Mouse (Mus musculus) kidney, embryonic 15.5 days (tissue): ENCODE data around the gene Car6. TPM values are rescaled to one million over a fixed set of nuclear protein-coding genes. Genes with fewer than 3 reads are reported as not detected.
A peak's percentile ranks its signal among the peaks of the same experiment; 100 is the strongest.

Experiments
- ATAC-seq: fragments of 200-750 bp; cut with Nextera tagmentation; replicated peaks from 2 replicates; pipeline ENCODE4 v1.8.0; 2017; ENCODE audit warnings: moderate TSS enrichment; ENCODE audit not compliant: low FRiP score
- H3K27ac ChIP-seq: fragments of 300-500 bp; sonication (generic); 2 replicates; pipeline ENCODE4 v1.5.1; 2015; ENCODE audit warnings: mild to moderate bottlenecking, inconsistent platforms
- H3K27me3 ChIP-seq: fragments of 300-500 bp; sonication (generic); 2 replicates; pipeline ENCODE4 v1.6.1; 2015; ENCODE audit warnings: inconsistent platforms
- H3K36me3 ChIP-seq: fragments of 300-500 bp; sonication (generic); 2 replicates; pipeline ENCODE4 v1.6.1; 2015; ENCODE audit warnings: inconsistent platforms
- H3K4me1 ChIP-seq: fragments of 300-500 bp; sonication (generic); 2 replicates; pipeline ENCODE4 v1.6.1; 2015; ENCODE audit warnings: inconsistent platforms
- H3K4me2 ChIP-seq: fragments of 300-500 bp; sonication (generic); 2 replicates; pipeline ENCODE4 v1.6.1; 2015; ENCODE audit warnings: moderate library complexity, mild to moderate bottlenecking, inconsistent platforms
- H3K4me3 ChIP-seq: fragments of 300-500 bp; sonication (generic); replicated peaks from 2 replicates; pipeline ENCODE4 v1.5.1; 2015; ENCODE audit warnings: mild to moderate bottlenecking, inconsistent platforms
- H3K9ac ChIP-seq: fragments of 300-500 bp; sonication (generic); 2 replicates; pipeline ENCODE4 v1.6.1; 2015; ENCODE audit warnings: mild to moderate bottlenecking, inconsistent platforms
- H3K9me3 ChIP-seq: fragments of 300-500 bp; sonication (generic); replicated peaks from 2 replicates; pipeline ENCODE4 v1.6.1; 2016; ENCODE audit warnings: inconsistent platforms
- WGBS: fragments of 180-500 bp; shearing (Covaris S2); methylation state at CpG from one replicate; pipeline ENCODE4 v1.1.7; 2015; ENCODE audit warnings: mixed read lengths; 5-methylcytosine and 5-hydroxymethylcytosine counted together
- polyA plus RNA-seq: library from polyadenylated mRNA; unstranded; fragments of >200 nt; fragmentation: Nextera tagmentation; extraction: Ambion mirVana; gene quantifications from 2 replicates; pipeline ENCODE4 v1.2.1, GENCODE M21; 2015

Gene Car6
- polyA plus RNA-seq, 1 experiment from 2014 or later: not detected

DNA sequence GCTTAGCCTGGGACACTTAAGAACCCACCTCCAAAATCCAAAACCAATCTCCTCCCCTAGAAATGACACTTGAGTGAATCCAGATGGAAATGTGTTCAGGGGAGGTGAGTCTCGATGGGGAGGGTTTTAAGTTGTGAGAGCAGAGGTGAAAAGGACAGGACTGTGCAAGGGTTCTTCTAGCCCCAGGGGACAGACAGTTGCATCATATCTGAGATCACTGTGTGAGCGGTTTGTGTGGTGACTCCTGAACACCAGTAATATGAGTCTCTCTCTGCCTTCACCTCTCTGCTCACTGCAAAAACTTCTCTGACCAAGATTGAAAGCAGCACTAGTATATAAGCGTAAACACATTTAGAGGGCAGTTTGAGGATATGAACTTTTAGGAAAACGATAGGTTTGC is 54.8 kb downstream of the Car6 start:
- no peaks in the 10 kb centered on the region for H3K27me3 ChIP-seq
- H3K27ac ChIP-seq: no peak overlapping the region
- H3K9me3 ChIP-seq: no peaks in the 10 kb centered on the region
- no peaks in the 10 kb centered on the region for H3K36me3 ChIP-seq
- ATAC-seq: no peak
- H3K4me1 ChIP-seq: no peaks in the 10 kb centered on the region
- no peak overlapping the region for H3K4me3 ChIP-seq
- no peak overlapping the region for H3K4me2 ChIP-seq
- no peak overlapping the region for H3K9ac ChIP-seq
- WGBS: 64% methylated on average over 4 of the region's 4 CpGs

DNA sequence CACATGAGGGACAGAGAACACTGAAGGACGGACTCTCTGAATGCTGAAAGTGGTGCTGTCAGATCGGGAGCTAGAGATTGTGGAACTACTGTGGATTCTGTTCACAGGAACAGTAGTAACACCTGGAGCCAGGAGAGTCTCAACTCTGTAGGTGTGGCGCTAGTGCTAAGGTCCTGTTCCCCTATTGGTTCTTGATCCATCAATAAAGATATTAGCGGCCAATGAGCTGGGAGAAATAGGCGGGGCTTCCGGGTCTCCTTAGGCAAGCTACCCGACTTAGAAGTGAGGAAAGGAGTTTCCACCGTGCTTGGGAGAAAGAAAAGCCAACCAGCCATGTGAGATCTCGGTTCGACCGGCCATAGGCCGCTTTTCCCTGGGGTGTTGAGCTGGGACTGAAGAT is 56.9 kb downstream of the Car6 start:
- 25% methylated on average over 12 of the region's 12 CpGs for WGBS
- Histone ChIP-seq H3K4me3 (no peak overlapping the region), H3K27me3 (no peaks in the 10 kb centered on the region), H3K9me3 (no peaks in the 10 kb centered on the region), H3K4me2 (no peak overlapping the region), H3K4me1 (peaks cover 3% of the 10 kb centered on the region), H3K36me3 (no peaks in the 10 kb centered on the region), H3K27ac (no peak overlapping the region), H3K9ac (no peak overlapping the region)
- no peak for ATAC-seq

DNA sequence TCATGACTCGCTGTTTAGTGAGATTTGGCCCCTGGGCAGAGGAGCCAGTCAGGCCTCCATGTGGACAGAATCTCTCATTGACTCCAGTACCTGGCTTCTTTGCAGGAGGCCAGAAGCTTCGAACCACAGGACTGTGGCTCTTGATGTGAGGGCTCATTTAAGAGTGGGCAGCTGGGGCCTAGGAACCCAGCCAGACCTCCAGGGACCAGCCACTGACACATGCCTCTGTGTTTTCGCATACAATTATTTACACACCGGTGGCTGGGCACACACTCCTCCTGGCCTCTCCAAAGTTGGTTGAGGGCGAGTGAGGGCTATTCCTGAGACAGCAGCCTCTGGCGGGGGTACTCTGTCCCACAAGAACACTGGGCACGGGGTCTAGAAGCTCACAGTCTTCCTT is 60.8 kb downstream of the Car6 start:
- WGBS: 83% methylated on average over 7 of the region's 7 CpGs
- ATAC-seq: no peak
- Histone ChIP-seq H3K4me1 (peaks cover 21% of the 10 kb centered on the region), H3K9ac (no peak overlapping the region), H3K36me3 (no peaks in the 10 kb centered on the region), H3K27me3 (no peaks in the 10 kb centered on the region), H3K4me2 (no peak overlapping the region), H3K9me3 (no peaks in the 10 kb centered on the region), H3K27ac (no peak overlapping the region), H3K4me3 (no peak overlapping the region)

DNA sequence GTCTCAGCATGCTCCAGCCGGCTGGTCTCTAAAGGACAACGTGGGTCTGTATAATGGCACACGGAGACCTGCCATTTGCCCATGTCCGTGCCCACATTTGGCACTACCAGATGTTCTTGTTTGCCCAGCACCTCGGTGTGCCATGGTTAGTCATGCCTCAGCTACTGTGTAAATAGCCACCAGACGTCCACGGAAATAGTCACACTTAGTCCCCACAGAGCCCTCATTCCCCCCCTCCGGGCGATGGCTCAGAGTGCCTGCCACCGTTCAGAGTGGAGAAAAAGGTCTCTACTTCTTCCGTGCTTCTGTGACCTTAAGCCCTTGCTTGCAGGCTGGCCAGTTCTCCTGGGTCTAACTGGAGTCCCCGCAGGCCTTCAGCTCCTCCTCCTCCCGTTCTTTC is 62.0 kb downstream of the Car6 start:
- ATAC-seq: no peak
- H3K36me3 ChIP-seq: no peaks in the 10 kb centered on the region
- H3K9me3 ChIP-seq: no peaks in the 10 kb centered on the region
- WGBS: 52% methylated on average over 13 of the region's 13 CpGs
- H3K4me2 ChIP-seq: no peak overlapping the region
- H3K4me1 ChIP-seq: peaks cover 21% of the 10 kb centered on the region
- no peak overlapping the region for H3K9ac ChIP-seq
- no peaks in the 10 kb centered on the region for H3K27me3 ChIP-seq
- H3K4me3 ChIP-seq: no peak overlapping the region
- H3K27ac ChIP-seq: no peak overlapping the region

DNA sequence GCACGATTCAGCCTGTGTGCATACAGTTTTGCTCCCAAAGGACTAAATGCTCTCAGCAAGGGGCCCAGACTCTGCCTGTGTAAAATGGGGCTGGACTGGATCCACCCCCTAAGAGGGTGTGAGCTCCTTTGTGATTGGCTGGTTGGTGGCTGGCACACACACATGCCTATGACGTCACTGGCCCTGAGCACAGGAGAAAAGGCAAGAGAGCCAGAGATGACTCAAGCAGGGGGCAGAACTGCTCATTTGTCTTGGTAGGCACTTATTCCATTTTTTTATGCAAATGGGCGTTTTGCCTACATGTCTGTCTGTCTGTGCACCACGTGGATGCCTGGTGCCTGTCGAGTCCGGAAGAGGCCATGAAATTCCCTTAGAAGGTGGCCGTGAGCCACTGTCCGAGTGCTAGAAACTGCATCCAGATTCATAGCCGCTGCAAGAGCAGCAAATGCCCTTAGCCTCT is 63.0 kb downstream of the Car6 start:
- Histone ChIP-seq H3K4me1 (peaks cover 31% of the 10 kb centered on the region), H3K4me3 (peak overlapping the region; percentile 24), H3K36me3 (no peaks in the 10 kb centered on the region), H3K27me3 (no peaks in the 10 kb centered on the region), H3K27ac (no peak overlapping the region), H3K9me3 (no peaks in the 10 kb centered on the region), H3K4me2 (peak overlapping the region; percentile 48), H3K9ac (no peak overlapping the region)
- peak; percentile 61 for ATAC-seq
- WGBS: 24% methylated on average over 9 of the region's 9 CpGs

DNA sequence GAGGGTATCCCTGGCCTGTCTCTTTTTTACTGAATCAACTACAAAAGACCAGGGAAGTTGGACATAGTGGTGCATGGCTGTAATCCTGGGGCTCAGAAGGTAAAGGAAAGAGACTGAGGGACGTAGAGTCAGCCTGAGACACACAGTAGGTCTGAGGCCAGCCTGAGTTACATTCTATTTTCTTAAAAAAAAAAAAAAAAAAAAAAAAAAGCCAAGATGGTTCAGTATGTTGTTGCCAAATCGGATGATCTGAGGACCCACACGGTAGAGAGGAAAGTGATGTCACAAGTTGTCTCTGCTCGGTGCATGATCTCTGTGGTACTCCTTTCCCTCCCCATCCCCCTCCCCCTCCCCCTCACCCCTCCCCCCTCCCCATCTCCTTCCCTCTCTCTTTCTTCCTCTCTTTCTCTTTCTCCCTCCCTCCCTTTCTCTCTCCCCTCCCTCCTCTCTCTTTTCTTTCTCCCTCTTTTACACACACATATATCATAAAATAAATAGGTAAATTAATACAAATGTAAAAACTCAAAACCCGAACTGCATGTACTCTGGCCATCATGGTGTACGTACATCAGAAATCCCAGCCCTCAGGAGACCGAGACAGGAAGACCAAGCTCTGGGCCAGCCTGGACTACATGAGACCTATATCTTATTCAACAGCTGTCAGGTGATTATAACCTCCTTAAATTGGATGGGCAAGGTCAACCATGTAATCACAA is 63.6 kb downstream of the Car6 start:
- Histone ChIP-seq H3K4me2 (no peak overlapping the region), H3K9ac (no peak overlapping the region), H3K9me3 (no peaks in the 10 kb centered on the region), H3K4me1 (peaks cover 37% of the 10 kb centered on the region), H3K27ac (no peak overlapping the region), H3K36me3 (no peaks in the 10 kb centered on the region), H3K27me3 (no peaks in the 10 kb centered on the region), H3K4me3 (no peak overlapping the region)
- ATAC-seq: no peak
- 84% methylated on average over 7 of the region's 7 CpGs for WGBS

Other genes with a start within 250 kb of the Car6 start
- gene Spsb1, start 246.3 kb downstream of the Car6 start, polyA plus RNA-seq: 11.7 and 12.7 TPM in 2 replicates
- 17.8 and 18.5 TPM in 2 replicates for gene H6pd, start 192.3 kb downstream of the Car6 start, polyA plus RNA-seq
- gene Gpr157, start 114.0 kb downstream of the Car6 start, polyA plus RNA-seq: 0.51 and 0.53 TPM in 2 replicates
- 1.6 and 2.7 TPM in 2 replicates for gene Slc2a5, start 82.0 kb downstream of the Car6 start, polyA plus RNA-seq
- gene Slc2a7, start 52.4 kb downstream of the Car6 start, polyA plus RNA-seq: not detected in 2 replicates
- 1,865 and 1,947 TPM in 2 replicates for gene Eno1, start 35.4 kb upstream of the Car6 start, polyA plus RNA-seq
- 35.1 and 36.5 TPM in 2 replicates for gene Rere, start 80.3 kb upstream of the Car6 start, polyA plus RNA-seq